30 mouse cellular contexts compared by ENCODE assay signal in genomic region chr2:148571018-148571417, GRCm38 (mm10).
A peak's percentile ranks its signal among the peaks of the same experiment; 100 is the strongest.
DNase-seq lines count a peak whose midpoint lies in the region; ATAC-seq and TF ChIP-seq lines count a peak whose summit lies in the region.
"Had no signal": no experiment of that assay in that cellular context is flagged by ENCODE, and none has a peak within 500 bp of the region (broad histone marks: within the 10 kb centered on the region; RNA-seq: fewer than 3 reads in every experiment).

No protein-coding gene starts in this region.

- H3K4me1 ChIP-seq in intestine, embryonic 14.5 days (replicated peaks; ENCODE audit: control insufficient read depth, insufficient read depth, low read length), result no peaks in the 10 kb centered on the region
- H3K4me1 ChIP-seq in intestine, postnatal 0 days (replicated peaks; ENCODE audit: control insufficient read depth, insufficient read depth, low read length), result no peaks in the 10 kb centered on the region
- no peaks in the 10 kb centered on the region for H3K4me1 ChIP-seq in stomach, embryonic 14.5 days (ENCODE audit: control insufficient read depth, insufficient read depth, low read length)
- H3K4me1 ChIP-seq: forebrain, embryonic 10.5 days; limb, embryonic 15.5 days; liver, embryonic 15.5 days; neural tube, embryonic 13.5 days had no signal

- no peak overlapping the region for H3K4me2 ChIP-seq in intestine, embryonic 14.5 days (ENCODE audit: low read length)
- no peak overlapping the region for H3K4me2 ChIP-seq in intestine, postnatal 0 days (replicated peaks; ENCODE audit: low read depth)
- no peak overlapping the region for H3K4me2 ChIP-seq in stomach, embryonic 14.5 days (replicated peaks; ENCODE audit: low read depth, low read length)
- H3K4me2 ChIP-seq: hindbrain, embryonic 14.5 days; limb, embryonic 15.5 days; liver, embryonic 15.5 days; lung, embryonic 15.5 days; neural tube, embryonic 13.5 days had no signal

- intact Hi-C loops in gastrocnemius, postnatal 36 days (cut with DNase I), result loop anchor here (2.0 to 5.0 kb wide), 3 partner anchors 164 to 450 kb away; partner anchors contain the start of gene Thbd
- intact Hi-C loops in left cerebral cortex, postnatal 36 days (cut with DNase I), result loop anchor here (5.0 kb wide), 1 partner anchor 164 kb away; the partner anchor contains the start of gene Thbd

- H3K27ac ChIP-seq in intestine, embryonic 14.5 days (ENCODE audit: low read depth), result no peak overlapping the region
- no peak overlapping the region for H3K27ac ChIP-seq in intestine, postnatal 0 days (ENCODE audit: low read depth, low read length)
- no peak overlapping the region for H3K27ac ChIP-seq in stomach, embryonic 14.5 days (ENCODE audit: low read length)
- H3K27ac ChIP-seq: forebrain, embryonic 10.5 days; heart, adult 2 months; hindbrain, embryonic 14.5 days; layer of hippocampus, adult 2 months; limb, embryonic 15.5 days; liver, embryonic 15.5 days; lung, embryonic 15.5 days; neural tube, embryonic 13.5 days had no signal

- no peaks in the 10 kb centered on the region for H3K9me3 ChIP-seq in intestine, embryonic 14.5 days (ENCODE audit: control insufficient read depth, low read length)
- no peaks in the 10 kb centered on the region for H3K9me3 ChIP-seq in intestine, postnatal 0 days (ENCODE audit: control insufficient read depth)
- no peaks in the 10 kb centered on the region for H3K9me3 ChIP-seq in stomach, embryonic 14.5 days (ENCODE audit: control insufficient read depth, low read depth, low read length)
- H3K9me3 ChIP-seq: forebrain, embryonic 10.5 days; limb, embryonic 15.5 days; liver, embryonic 15.5 days; lung, embryonic 15.5 days; megakaryocyte, embryonic 14.5 days; neural tube, embryonic 13.5 days had no signal

- 62% methylated on average over 5 of the region's 5 CpGs for WGBS in intestine, embryonic 14.5 days
- 32% methylated on average over 5 of the region's 5 CpGs for WGBS in intestine, postnatal 0 days
- WGBS in stomach, embryonic 14.5 days, result 55% methylated on average over 5 of the region's 5 CpGs

- H3K9ac ChIP-seq in intestine, embryonic 14.5 days (ENCODE audit: low read length), result no peak overlapping the region
- H3K9ac ChIP-seq in intestine, postnatal 0 days (ENCODE audit: low read depth, low read length), result no peak overlapping the region
- H3K9ac ChIP-seq in stomach, embryonic 14.5 days (replicated peaks; ENCODE audit: low read depth, low read length), result no peak overlapping the region
- H3K9ac ChIP-seq: hindbrain, embryonic 14.5 days; limb, embryonic 15.5 days; liver, embryonic 15.5 days; lung, embryonic 15.5 days; neural tube, embryonic 13.5 days had no signal

- ATAC-seq in intestine, embryonic 14.5 days (replicated peaks; ENCODE audit: low FRiP score, low TSS enrichment, low read depth), result 0 out of 2 replicates have a peak, but pooled peaks have one; percentile 44
- ATAC-seq in intestine, postnatal 0 days, result no peak
- peak; percentile 78 for ATAC-seq in stomach, embryonic 14.5 days (ENCODE audit: insufficient number of reproducible peaks, insufficient read depth, low FRiP score, low read depth)
- ATAC-seq: forebrain, embryonic 16.5 days; inflammation-experienced regulatory T-cells, adult 6 months had no signal

- H3K27me3 ChIP-seq in intestine, embryonic 14.5 days (replicated peaks; ENCODE audit: control insufficient read depth, insufficient read depth, low read length), result no peaks in the 10 kb centered on the region
- no peaks in the 10 kb centered on the region for H3K27me3 ChIP-seq in intestine, postnatal 0 days (replicated peaks; ENCODE audit: control insufficient read depth, insufficient read depth, low read length)
- H3K27me3 ChIP-seq in stomach, embryonic 14.5 days (ENCODE audit: control insufficient read depth, insufficient read depth, low read length), result no peaks in the 10 kb centered on the region
- H3K27me3 ChIP-seq: limb, embryonic 15.5 days; liver, embryonic 15.5 days; lung, embryonic 15.5 days; neural tube, embryonic 13.5 days had no signal

- no peak overlapping the region for H3K4me3 ChIP-seq in intestine, embryonic 14.5 days (ENCODE audit: low read depth, low read length)
- no peak overlapping the region for H3K4me3 ChIP-seq in intestine, postnatal 0 days (ENCODE audit: low read depth, low read length)
- no peak overlapping the region for H3K4me3 ChIP-seq in stomach, embryonic 14.5 days (ENCODE audit: low read depth, low read length)
- H3K4me3 ChIP-seq: forebrain, embryonic 10.5 days; heart, adult 2 months; layer of hippocampus, adult 2 months; limb, embryonic 15.5 days; liver, embryonic 15.5 days; lung, embryonic 15.5 days; megakaryocyte, embryonic 14.5 days; neural tube, embryonic 13.5 days had no signal

- TF ChIP-seq CTCF in intestine, postnatal 0 days (IDR thresholded peaks at IDR 0.05; ENCODE audit: low read depth), result no peak

- no peak for DNase-seq in intestine, embryonic 14.5 days (ENCODE audit: low spot score)
- DNase-seq in Muller cell, postnatal 12 days (ENCODE audit: inconsistent ontology term), result peak; percentile 36
- peak; percentile 41 for DNase-seq in adrenal gland, postnatal 14 days
- no peak for DNase-seq in gastrocnemius, postnatal 36 days
- DNase-seq in layer of hippocampus, adult 8-10 months (ENCODE audit: low spot score in 2 of 2), result no peak
- no peak for DNase-seq in left cerebral cortex, postnatal 36 days (ENCODE audit: low spot score in 2 of 2)
- DNase-seq: B cell, adult 2 months; cerebellum, adult 11 months; cerebellum, adult 9-11 months; gastrocnemius, postnatal 10 days; heart, adult 2 months; kidney, postnatal 25 days; left cerebral cortex, postnatal 4 days; lung, postnatal 36 days; midbrain, embryonic 14.5 days; right cerebral cortex, adult 18-20 months; right cerebral cortex, postnatal 4 days; thymus, postnatal 25 days had no signal

- H3K36me3 ChIP-seq in intestine, embryonic 14.5 days (ENCODE audit: control insufficient read depth, insufficient read depth, low read length), result no peaks in the 10 kb centered on the region
- no peaks in the 10 kb centered on the region for H3K36me3 ChIP-seq in intestine, postnatal 0 days (ENCODE audit: control insufficient read depth, insufficient read depth)
- H3K36me3 ChIP-seq in stomach, embryonic 14.5 days (ENCODE audit: control insufficient read depth, insufficient read depth, low read length), result no peaks in the 10 kb centered on the region
- H3K36me3 ChIP-seq: forebrain, embryonic 10.5 days; limb, embryonic 15.5 days; liver, embryonic 15.5 days; lung, embryonic 15.5 days; neural tube, embryonic 13.5 days had no signal

Comparison
In these comparisons a context has a peak if more than half of its experiments do, and no peak if none do; other contexts are left out.
1. DNase-seq: peak in Muller cell, postnatal 12 days (single experiment) and adrenal gland, postnatal 14 days (single experiment); none in intestine, embryonic 14.5 days (single experiment), gastrocnemius, postnatal 36 days (0 of 2), layer of hippocampus, adult 8-10 months (0 of 2) and left cerebral cortex, postnatal 36 days (0 of 2).